Mouse (Mus musculus): ENCODE results near the gene Ccser1.

Gene Ccser1

GRCm38 (mm10) chr6:61296188-61297037 lies 116.3 kb downstream of the Ccser1 start:
- DNase-seq (ENCODE audit: low spot score in 2 of 2) = no peak

- DNase-seq (ENCODE audit: low spot score in 2 of 2) = no peak
Observed at GRCm38 (mm10) chr6:61300441-61300840, 120.3 kb downstream of the Ccser1 start.

- DNase-seq (ENCODE audit: low spot score in 2 of 2) = no peak
Observed at GRCm38 (mm10) chr6:61300975-61301374, 120.9 kb downstream of the Ccser1 start.

DNA sequence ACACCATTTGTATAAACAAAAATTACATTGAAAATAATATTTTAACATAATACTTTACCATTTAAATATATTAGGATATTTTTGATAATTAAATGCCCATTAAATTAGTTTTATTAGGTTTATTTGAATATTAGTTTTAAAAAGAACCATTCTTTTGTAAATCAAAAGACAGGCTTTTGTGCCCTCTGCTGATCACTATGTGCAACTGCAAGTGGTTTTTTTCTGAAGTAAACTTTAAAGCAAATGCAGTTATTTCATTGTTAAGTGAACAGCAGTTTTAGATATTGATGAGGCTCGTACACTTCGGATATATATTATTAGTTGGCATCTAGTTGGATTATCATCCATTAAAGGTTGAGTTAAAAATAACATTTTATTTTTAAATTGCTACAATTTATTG lies 121.5 kb downstream of the Ccser1 start:
- DNase-seq (ENCODE audit: low spot score in 2 of 2) = no peak

DNA sequence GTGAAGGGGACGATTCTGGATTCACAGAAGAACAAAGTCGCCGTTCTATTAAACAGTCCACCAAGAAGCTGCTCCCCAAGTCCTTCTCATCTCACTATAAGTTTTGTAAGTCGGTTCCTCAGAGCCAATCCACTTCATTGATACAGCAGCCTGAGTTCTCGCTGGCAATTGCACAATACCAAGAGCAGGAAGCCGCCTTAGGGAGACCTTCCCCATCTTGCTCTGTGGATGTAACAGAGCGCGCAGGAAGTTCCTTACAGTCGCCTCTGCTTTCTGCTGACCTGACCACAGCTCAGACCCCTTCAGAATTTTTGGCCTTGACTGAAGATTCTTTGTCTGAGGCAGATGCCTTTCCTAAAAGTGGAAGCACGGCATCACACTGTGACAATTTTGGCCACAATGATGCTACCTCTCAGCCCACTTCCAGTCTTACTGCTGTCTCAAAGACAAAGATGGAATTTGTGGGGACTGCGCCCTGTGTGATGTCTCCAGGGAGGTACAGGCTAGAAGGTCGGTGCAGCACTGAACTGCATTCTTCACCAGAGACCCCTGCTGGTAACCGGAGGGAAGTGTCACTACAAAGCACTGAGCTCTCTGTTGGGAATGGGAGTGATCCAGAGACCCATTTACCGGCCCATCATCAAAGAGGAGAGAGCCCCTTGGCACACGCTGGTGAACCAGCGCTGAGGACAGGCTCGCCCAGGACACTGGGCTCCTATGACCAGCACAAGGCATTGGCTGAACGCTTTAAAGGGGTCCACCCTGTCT lies 131.4 kb downstream of the Ccser1 start:
- DNase-seq (ENCODE audit: low spot score in 2 of 2) = no peak

DNA sequence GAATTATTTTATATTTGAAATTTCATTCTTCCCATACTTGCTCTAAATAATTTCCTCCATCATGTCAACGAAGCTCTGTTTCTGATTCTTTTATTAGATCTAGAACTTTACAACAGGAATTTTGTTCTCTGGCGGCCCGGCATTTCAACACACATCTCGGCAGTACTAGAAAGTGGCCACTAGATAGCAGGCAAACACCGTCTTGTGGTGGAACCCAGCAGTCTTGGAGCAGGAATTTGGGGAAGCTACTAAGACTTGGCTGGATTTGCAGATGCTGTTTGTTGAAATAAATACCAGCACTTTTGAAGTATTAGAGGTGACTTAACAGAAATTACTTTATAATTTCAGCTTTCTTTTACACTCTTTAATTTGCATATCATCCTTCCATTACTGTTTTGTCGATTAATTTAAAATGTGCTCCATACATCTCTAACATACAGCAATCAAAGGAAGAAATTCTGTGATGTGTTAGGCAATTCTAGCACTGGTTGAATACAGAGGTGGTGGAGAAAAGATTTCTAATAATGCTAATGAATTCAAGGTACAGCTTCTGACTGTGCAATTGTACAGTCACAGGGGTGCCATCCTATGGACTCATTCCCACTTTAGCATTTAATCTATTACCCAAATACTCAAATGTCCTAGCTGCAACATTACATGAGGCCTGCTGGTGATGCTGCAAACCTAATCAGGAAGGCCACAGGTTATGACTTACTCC lies 135.9 kb downstream of the Ccser1 start:
- DNase-seq (ENCODE audit: low spot score in 2 of 2) = no peak

GRCm38 (mm10) chr6:61320842-61321241 lies 140.7 kb downstream of the Ccser1 start:
- no peak for DNase-seq (ENCODE audit: low spot score in 2 of 2)

DNA sequence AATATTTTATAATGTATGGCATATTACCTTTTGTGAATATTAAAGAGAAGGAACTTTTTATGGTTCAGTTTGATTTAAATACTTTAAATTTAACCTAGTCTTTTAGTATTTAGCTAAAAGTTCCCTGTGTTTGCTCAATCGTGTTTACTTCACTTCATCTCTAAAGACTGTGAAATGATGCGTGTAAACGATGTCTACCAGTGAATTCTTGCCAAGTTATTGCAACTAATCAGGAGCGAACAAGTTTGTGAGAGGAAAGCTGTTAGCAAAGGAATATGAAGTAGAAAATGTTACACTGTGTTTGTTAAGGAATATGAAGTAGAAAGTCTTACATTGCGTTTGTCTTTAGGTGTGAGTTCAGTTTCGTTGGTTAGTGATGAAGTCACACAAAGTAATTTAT lies 142.2 kb downstream of the Ccser1 start:
- no peak for DNase-seq (ENCODE audit: low spot score in 2 of 2)

- DNase-seq (ENCODE audit: low spot score in 2 of 2) = no peak
Observed at GRCm38 (mm10) chr6:61326131-61326530, 146.0 kb downstream of the Ccser1 start.

- DNase-seq (ENCODE audit: low spot score in 2 of 2) = no peak
Observed at GRCm38 (mm10) chr6:61328981-61329380, 148.9 kb downstream of the Ccser1 start.

GRCm38 (mm10) chr6:61329593-61330540 lies 149.7 kb downstream of the Ccser1 start:
- no peak for DNase-seq (ENCODE audit: low spot score in 2 of 2)

DNA sequence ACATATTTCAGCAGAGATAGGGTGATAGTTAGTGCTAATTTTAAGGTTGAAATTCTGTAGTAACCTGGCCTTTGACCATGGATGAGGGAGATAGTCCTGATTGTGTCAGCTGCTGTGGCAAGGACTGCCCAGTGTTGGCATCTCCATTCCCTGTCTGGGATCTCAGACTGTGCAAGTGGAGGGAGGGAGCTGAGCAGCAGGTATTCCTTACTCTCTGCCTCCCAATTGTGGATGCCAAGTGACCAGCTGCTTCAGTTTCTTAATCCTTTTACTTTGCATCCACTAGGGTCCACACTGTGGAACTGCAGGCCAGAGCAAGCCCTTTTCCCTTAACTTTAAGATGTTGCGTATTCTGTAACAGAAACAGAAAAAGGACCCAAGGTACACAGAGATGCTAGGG lies 154.3 kb downstream of the Ccser1 start:
- no peak for DNase-seq (ENCODE audit: low spot score in 2 of 2)

- no peak for DNase-seq (ENCODE audit: low spot score in 2 of 2)
Observed at GRCm38 (mm10) chr6:61347045-61347838, 167.1 kb downstream of the Ccser1 start.

DNA sequence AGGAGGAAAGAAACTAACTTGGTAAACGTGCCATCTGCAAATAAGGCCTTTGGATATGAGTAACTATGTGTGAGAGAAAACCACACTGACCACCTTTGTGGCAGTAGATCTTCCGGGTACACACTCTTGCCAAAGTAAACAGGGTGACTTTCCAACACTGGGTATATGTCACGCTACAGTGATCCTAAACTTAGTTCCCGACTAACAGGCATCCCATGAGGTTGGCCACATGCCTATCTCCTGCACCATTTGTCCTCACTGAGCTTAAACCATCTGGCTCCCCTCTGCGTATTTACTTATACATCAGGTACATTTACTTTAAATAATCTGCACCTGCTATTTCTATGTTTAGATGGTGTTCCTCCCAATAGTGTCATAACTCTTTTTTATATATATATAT lies 183.6 kb downstream of the Ccser1 start:
- no peak for DNase-seq (ENCODE audit: low spot score in 2 of 2)

DNA sequence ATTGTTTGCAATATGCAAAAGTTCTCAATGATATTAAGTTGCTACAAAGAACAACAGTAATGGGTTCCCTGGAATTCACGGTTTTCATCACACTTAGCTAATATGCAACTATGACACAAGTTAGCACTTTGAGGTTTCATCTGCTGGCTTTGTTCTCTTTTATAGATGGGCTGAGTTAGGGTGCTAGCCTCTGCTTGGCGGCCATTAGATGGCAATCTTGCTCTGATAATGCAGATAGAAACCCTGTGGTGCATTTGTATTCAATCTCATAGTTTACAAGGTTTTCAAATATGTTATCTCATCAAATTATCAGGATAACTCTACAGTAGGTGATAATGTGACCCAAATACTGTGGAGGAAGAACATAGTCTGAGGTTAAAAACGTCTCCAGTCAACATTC lies 202.4 kb downstream of the Ccser1 start:
- no peak for DNase-seq (ENCODE audit: low spot score in 2 of 2)

- DNase-seq (ENCODE audit: low spot score in 2 of 2) = no peak
Observed at GRCm38 (mm10) chr6:61382991-61383390, 202.9 kb downstream of the Ccser1 start.

DNA sequence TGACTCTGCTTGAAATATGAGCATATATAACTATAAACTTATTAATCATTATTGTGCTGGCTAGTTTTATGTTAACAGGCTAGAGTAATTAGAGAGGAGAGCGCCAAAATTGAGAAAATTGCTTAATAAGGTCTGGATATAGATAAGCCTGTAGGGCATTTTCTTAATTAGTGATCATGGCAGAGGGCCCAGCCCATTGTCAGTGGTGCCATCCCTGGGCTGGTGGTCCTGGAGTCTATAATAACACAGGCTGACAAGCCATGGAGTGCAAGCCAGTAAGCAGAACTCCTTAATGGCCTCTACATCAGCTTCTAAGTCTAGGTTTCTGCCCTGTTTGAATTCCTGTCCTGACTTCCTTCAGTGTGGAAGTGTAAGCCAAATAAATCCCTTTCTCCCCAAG lies 206.9 kb downstream of the Ccser1 start:
- DNase-seq (ENCODE audit: low spot score in 2 of 2) = no peak

- DNase-seq (ENCODE audit: low spot score in 2 of 2) = no peak
Observed at GRCm38 (mm10) chr6:61427490-61427889, 247.4 kb downstream of the Ccser1 start.

DNA sequence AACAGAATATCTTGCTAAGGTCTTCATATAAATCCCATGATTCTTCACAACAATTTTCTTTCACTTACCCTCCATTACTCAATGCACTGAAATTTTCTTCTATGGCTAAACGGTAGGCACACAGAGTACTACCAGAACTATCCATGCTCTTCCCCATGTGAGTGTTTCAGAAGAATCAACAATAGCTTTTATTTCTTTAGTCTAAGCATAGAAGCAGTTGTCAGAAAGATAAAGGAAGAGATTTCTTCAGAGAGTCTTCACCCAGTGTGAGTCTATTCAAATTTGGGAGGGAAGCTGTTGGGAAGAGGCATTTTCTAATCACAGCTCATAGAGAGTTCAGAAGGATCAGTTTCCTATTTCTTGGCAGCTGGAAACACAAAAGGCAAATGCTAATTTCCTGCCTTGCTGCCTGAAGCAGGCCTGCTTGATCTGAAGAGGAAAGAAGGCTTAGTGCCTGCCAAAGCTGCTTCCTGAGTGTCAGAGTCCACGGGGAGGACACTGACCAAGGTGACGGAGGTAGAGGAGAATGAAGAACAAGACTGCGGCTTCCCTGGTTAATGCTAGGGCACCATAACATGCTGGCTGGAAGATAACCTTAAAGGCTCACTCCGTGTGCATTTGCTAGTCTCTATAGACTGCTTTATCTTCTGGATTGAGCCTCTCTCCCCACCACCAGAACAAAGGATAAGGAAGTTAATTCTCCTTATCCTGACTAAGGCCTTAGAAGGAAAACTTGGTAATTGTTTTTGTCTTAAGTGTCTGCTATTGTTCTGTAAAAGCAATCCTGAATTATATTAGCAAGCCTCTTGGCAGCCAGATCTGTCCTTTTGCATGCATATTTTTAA lies 251.0 kb downstream of the Ccser1 start:
- DNase-seq (ENCODE audit: low spot score in 2 of 2) = no peak

- no peak for DNase-seq (ENCODE audit: low spot score in 2 of 2)
Observed at GRCm38 (mm10) chr6:61431726-61431984, 251.5 kb downstream of the Ccser1 start.

Data from natural killer cell, adult 2 months (primary cell).